Mouse (Mus musculus) T-cell, adult 2 months (primary cell): ENCODE measurements around the gene Gbp7.
"Not testable (repeated sequence)": the region's sequence is repeated elsewhere in the genome, so short reads cannot be mapped to it uniquely, and the experiment has no call there.

Experiments used
- DNase-seq: peaks from one replicate; pipeline ENCODE4 v3.0.0; 2022; ENCODE audit warnings: low spot score

The Gbp7 gene

GRCm38 (mm10) chr3:142530087-142530953 is at the start of gene Gbp7:
Gene Gbp7, plus strand, starts transcription at chr3:142530342.
- DNase-seq = peak; percentile 68

- peak; percentile 69 for DNase-seq
These were observed 39.7 kb upstream of the Gbp7 start for GRCm38 (mm10) chr3:142490465-142490864.

- DNase-seq = peak; percentile 77
These were observed 36.5 kb upstream of the Gbp7 start, which contains the start of gene Gbp5 for GRCm38 (mm10) chr3:142493536-142494061. Gene Gbp5, plus strand, starts transcription at chr3:142493978.

GRCm38 (mm10) chr3:142495146-142495655 is 34.9 kb upstream of the Gbp7 start:
- no peak for DNase-seq

GRCm38 (mm10) chr3:142496113-142497101 is 33.7 kb upstream of the Gbp7 start:
- no peak for DNase-seq

- DNase-seq = peak; percentile 38
These were observed 32.9 kb upstream of the Gbp7 start for GRCm38 (mm10) chr3:142497123-142497841.

GRCm38 (mm10) chr3:142498941-142499340 is 31.2 kb upstream of the Gbp7 start:
- DNase-seq = no peak

- no peak for DNase-seq
These were observed 2.0 kb upstream of the Gbp7 start for GRCm38 (mm10) chr3:142528116-142528515.

GRCm38 (mm10) chr3:142529597-142529996 is 545 bp upstream of the Gbp7 start:
- DNase-seq = no peak

GRCm38 (mm10) chr3:142531595-142531994 is 1.5 kb downstream of the Gbp7 start:
- DNase-seq = no peak

- peak; percentile 37 for DNase-seq
These were observed 3.0 kb downstream of the Gbp7 start for GRCm38 (mm10) chr3:142533185-142533584.

- no peak for DNase-seq
These were observed 5.5 kb downstream of the Gbp7 start for GRCm38 (mm10) chr3:142535667-142536066.

- no peak for DNase-seq
These were observed 11.2 kb downstream of the Gbp7 start for GRCm38 (mm10) chr3:142541391-142541790.

GRCm38 (mm10) chr3:142542776-142543175 is 12.6 kb downstream of the Gbp7 start:
- DNase-seq = not testable (repeated sequence)

- DNase-seq = peak; percentile 45
These were observed 16.5 kb downstream of the Gbp7 start for GRCm38 (mm10) chr3:142546690-142547089.

GRCm38 (mm10) chr3:142550052-142550676 is 20.0 kb downstream of the Gbp7 start:
- no peak for DNase-seq

- no peak for DNase-seq
These were observed 24.5 kb downstream of the Gbp7 start for GRCm38 (mm10) chr3:142554601-142555000.

GRCm38 (mm10) chr3:142555623-142556022 is 25.5 kb downstream of the Gbp7 start:
- DNase-seq = no peak

GRCm38 (mm10) chr3:142559632-142560228 is 29.6 kb downstream of the Gbp7 start, which contains the start of gene Gbp3:
Gene Gbp3, plus strand, starts transcription at chr3:142560026.
- peak; percentile 35 for DNase-seq

GRCm38 (mm10) chr3:142560296-142560948 is 30.3 kb downstream of the Gbp7 start:
- peak; percentile 83 for DNase-seq
